Mouse (Mus musculus) forebrain, embryonic 14.5 days (tissue): ENCODE measurements around the gene Txk. TPM values are rescaled to one million over a fixed set of nuclear protein-coding genes. Genes with fewer than 3 reads are reported as not detected.

Experiments used
- ATAC-seq: fragments of 200-750 bp; cut with Nextera tagmentation; 2 replicates; pipeline ENCODE4 v1.8.0; 2017; ENCODE audit warnings: mild to moderate bottlenecking, moderate library complexity
- DNase-seq: peaks from one replicate; pipeline ENCODE4 v3.0.0-alpha.2; 2015; ENCODE audit warnings: low spot score
- H3K27ac ChIP-seq: fragments of 300-500 bp; sonication (generic); 2 replicates; pipeline ENCODE4 v1.5.1; 2014; ENCODE audit warnings: low read depth, mild to moderate bottlenecking, control low read depth, low read length, moderate library complexity
- H3K27me3 ChIP-seq: fragments of 300-500 bp; sonication (generic); replicated peaks from 2 replicates; pipeline ENCODE4 v1.6.1; 2014; ENCODE audit warnings: low read length, control low read depth, mixed read lengths; ENCODE audit not compliant: control insufficient read depth, insufficient read depth
- H3K36me3 ChIP-seq: fragments of 300-500 bp; sonication (generic); 2 replicates; pipeline ENCODE4 v1.6.1; 2014; ENCODE audit warnings: low read length, control low read depth; ENCODE audit not compliant: control insufficient read depth, insufficient read depth
- H3K4me1 ChIP-seq: fragments of 300-500 bp; sonication (generic); 2 replicates; pipeline ENCODE4 v1.6.1; 2014; ENCODE audit warnings: antibody characterized with exemption, low read length, control low read depth; ENCODE audit not compliant: control insufficient read depth, insufficient read depth
- H3K4me2 ChIP-seq: fragments of 300-500 bp; sonication (generic); 2 replicates; pipeline ENCODE4 v1.6.1; 2014; ENCODE audit warnings: mild to moderate bottlenecking, control low read depth, low read length
- H3K4me3 ChIP-seq: fragments of 300-500 bp; sonication (generic); 2 replicates; pipeline ENCODE4 v1.5.1; 2014; ENCODE audit warnings: low read depth, low read length, control low read depth
- H3K9ac ChIP-seq: fragments of 300-500 bp; sonication (generic); 2 replicates; pipeline ENCODE4 v1.6.1; 2014; ENCODE audit warnings: mild to moderate bottlenecking, low read length, control low read depth, moderate library complexity
- H3K9me3 ChIP-seq: fragments of 300-500 bp; sonication (generic); replicated peaks from 2 replicates; pipeline ENCODE4 v1.6.1; 2016; ENCODE audit warnings: low read length, control low read depth, mixed read lengths; ENCODE audit not compliant: control insufficient read depth
- WGBS: fragments of 180-500 bp; shearing (Covaris S2); extraction: QIAGEN DNeasy Blood & Tissue Kit; methylation state at CpG from one replicate; pipeline ENCODE4 v1.1.7; 2014; 5-methylcytosine and 5-hydroxymethylcytosine counted together
- polyA plus RNA-seq: library from polyadenylated mRNA; unstranded; fragments of >200 nt; fragmentation: Nextera tagmentation; extraction: Ambion mirVana; gene quantifications from 2 replicates; pipeline ENCODE4 v1.2.1, GENCODE M21; 2014

Txk gene
- polyA plus RNA-seq, 1 experiment from 2014 or later: not detected

GRCm38 (mm10) chr5:72710572-72711278 is 41.9 kb downstream of the Txk start:
- Histone ChIP-seq H3K27ac (no peak overlapping the region), H3K4me1 (no peaks in the 10 kb centered on the region), H3K27me3 (no peaks in the 10 kb centered on the region), H3K4me2 (no peak overlapping the region), H3K9me3 (no peaks in the 10 kb centered on the region), H3K36me3 (no peaks in the 10 kb centered on the region), H3K9ac (no peak overlapping the region), H3K4me3 (no peak overlapping the region)
- ATAC-seq (peak; percentile 46; the same call in 1 of the 2 replicates), DNase-seq (peak; percentile 84)
- WGBS: 33% methylated on average over 4 of the region's 4 CpGs

DNA sequence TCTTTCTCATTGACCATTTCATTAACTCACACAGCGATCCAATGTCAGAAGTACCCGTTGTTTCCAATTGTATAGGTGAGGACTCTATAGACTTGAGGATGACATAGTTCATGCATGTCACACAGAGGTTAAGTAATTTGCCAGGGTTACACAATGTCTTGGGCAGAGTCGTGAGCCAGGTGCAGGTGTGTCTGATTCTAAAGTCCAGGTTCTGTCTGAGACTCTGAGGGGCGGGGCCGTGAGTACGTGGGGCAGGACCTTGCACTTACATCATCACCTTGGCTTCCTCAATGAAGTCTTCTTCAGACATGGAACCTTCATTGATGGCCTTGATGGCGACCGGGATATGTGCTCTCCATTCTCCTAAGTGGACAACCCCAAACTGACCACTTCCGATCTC is 42.6 kb downstream of the Txk start:
- 93% methylated on average over 9 of the region's 9 CpGs for WGBS

GRCm38 (mm10) chr5:72709451-72709850 is 43.1 kb downstream of the Txk start:
- H3K4me2 ChIP-seq: no peak overlapping the region
- no peak for DNase-seq
- WGBS: 94% methylated on average over 13 of the region's 13 CpGs

More for the DNA sequence above, 42.6 kb downstream of the Txk start:
- H3K36me3 ChIP-seq: no peaks in the 10 kb centered on the region
- H3K9me3 ChIP-seq: no peaks in the 10 kb centered on the region
- no peaks in the 10 kb centered on the region for H3K4me1 ChIP-seq
- H3K27me3 ChIP-seq: no peaks in the 10 kb centered on the region
- H3K4me3 ChIP-seq: no peak overlapping the region
- no peak for ATAC-seq
- DNase-seq: no peak
- H3K27ac ChIP-seq: no peak overlapping the region
- no peak overlapping the region for H3K4me2 ChIP-seq
- H3K9ac ChIP-seq: no peak overlapping the region

DNA sequence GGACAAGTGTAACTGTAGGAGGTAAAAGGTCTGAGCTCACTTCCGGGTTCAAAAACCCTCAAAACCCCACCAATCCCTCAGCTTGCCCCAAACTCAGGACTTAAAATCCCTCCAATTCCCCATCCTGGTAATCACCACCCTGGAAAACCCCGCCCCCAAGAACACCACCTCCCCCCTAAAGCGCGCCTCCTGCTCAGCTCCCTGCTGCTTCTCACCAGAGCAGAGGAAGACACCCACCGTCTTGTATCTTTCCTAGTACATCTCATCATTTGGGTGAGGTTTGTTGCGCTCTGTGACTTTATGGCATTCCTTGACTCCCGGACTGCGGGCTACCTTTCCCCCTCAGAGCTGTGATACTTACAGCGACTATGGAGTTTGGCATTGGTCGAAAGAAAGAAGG is 45.9 kb downstream of the Txk start:
- 68% methylated on average over 10 of the region's 10 CpGs for WGBS
- H3K9me3 ChIP-seq: no peaks in the 10 kb centered on the region

More at GRCm38 (mm10) chr5:72709451-72709850, 43.1 kb downstream of the Txk start:
- Histone ChIP-seq H3K27ac (no peak overlapping the region), H3K27me3 (no peaks in the 10 kb centered on the region), H3K4me3 (no peak overlapping the region), H3K4me1 (no peaks in the 10 kb centered on the region), H3K9ac (no peak overlapping the region), H3K9me3 (no peaks in the 10 kb centered on the region), H3K36me3 (no peaks in the 10 kb centered on the region)
- ATAC-seq: no peak

DNA sequence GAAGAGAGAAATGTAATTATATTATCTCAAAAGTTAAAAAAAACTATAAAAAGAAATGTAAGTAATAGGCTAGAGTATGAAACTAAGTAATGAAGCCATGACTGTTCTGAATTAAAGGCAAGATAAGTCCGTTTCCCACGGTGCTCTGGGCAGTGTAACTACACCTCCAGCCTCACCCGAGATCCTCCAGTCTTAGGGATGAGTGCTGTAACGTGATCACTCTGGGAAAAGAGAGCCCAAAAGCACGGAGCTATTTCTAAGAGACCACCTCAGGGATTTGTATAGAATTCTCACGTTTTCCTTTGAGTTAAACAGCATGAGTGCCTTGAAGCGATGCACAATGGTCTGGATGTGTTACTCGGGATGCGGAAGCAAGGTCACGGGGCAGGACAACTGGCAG is 46.5 kb downstream of the Txk start:
- Histone ChIP-seq H3K4me2 (no peak overlapping the region), H3K27ac (no peak overlapping the region), H3K4me3 (no peak overlapping the region), H3K4me1 (no peaks in the 10 kb centered on the region), H3K36me3 (no peaks in the 10 kb centered on the region), H3K27me3 (no peaks in the 10 kb centered on the region), H3K9ac (no peak overlapping the region), H3K9me3 (no peaks in the 10 kb centered on the region)
- no peak for DNase-seq
- 45% methylated on average over 10 of the region's 10 CpGs for WGBS
- ATAC-seq: no peak

More for the DNA sequence above, 45.9 kb downstream of the Txk start:
- Histone ChIP-seq H3K27ac (no peak overlapping the region), H3K4me3 (no peak overlapping the region), H3K4me1 (no peaks in the 10 kb centered on the region), H3K9ac (no peak overlapping the region), H3K36me3 (no peaks in the 10 kb centered on the region), H3K4me2 (no peak overlapping the region), H3K27me3 (no peaks in the 10 kb centered on the region)
- DNase-seq (no peak), ATAC-seq (no peak)

DNA sequence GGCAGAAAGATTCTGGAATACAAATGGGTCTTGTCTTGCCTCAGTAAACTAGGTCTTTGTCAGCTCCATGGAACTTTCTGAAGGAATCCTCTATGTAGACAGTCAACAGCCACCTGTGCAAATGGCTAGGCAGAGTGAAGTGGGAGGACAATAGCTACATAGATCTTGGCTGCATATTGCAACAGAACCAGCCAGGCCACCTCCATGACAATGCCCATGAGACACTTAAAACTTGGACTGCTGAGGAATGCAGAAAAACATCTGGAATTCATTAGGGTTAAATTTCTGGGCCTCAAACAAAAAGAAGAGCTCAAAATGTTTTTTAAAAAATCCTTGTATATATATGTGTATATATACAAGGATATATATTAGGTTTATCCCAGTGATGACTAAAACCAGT is 50.4 kb downstream of the Txk start:
- H3K36me3 ChIP-seq: no peaks in the 10 kb centered on the region

GRCm38 (mm10) chr5:72699500-72699818 is 53.1 kb downstream of the Txk start:
- 14% methylated on average over 2 of the region's 2 CpGs for WGBS
- no peak overlapping the region for H3K27ac ChIP-seq
- H3K27me3 ChIP-seq: no peaks in the 10 kb centered on the region
- H3K4me3 ChIP-seq: no peak overlapping the region
- DNase-seq: peak; percentile 56
- no peak overlapping the region for H3K9ac ChIP-seq
- ATAC-seq: peak; percentile 10; the same call in 1 of the 2 replicates
- H3K36me3 ChIP-seq: no peaks in the 10 kb centered on the region
- no peak overlapping the region for H3K4me2 ChIP-seq
- no peaks in the 10 kb centered on the region for H3K9me3 ChIP-seq
- no peaks in the 10 kb centered on the region; the same call in 1 of the 2 replicates for H3K4me1 ChIP-seq

More for the DNA sequence above, 50.4 kb downstream of the Txk start:
- Histone ChIP-seq H3K4me1 (no peaks in the 10 kb centered on the region; the same call in 1 of the 2 replicates), H3K9ac (no peak overlapping the region), H3K9me3 (no peaks in the 10 kb centered on the region), H3K4me2 (no peak overlapping the region), H3K27ac (no peak overlapping the region), H3K27me3 (no peaks in the 10 kb centered on the region), H3K4me3 (no peak overlapping the region)
- ATAC-seq (no peak), DNase-seq (no peak)

GRCm38 (mm10) chr5:72698818-72699499 is 53.6 kb downstream of the Txk start:
- no peak overlapping the region for H3K27ac ChIP-seq
- H3K4me2 ChIP-seq: no peak overlapping the region
- H3K4me3 ChIP-seq: no peak overlapping the region
- ATAC-seq (peak; percentile 52; the same call in 1 of the 2 replicates), DNase-seq (no peak)
- no peaks in the 10 kb centered on the region for H3K9me3 ChIP-seq
- no peaks in the 10 kb centered on the region for H3K36me3 ChIP-seq
- H3K9ac ChIP-seq: no peak overlapping the region
- H3K27me3 ChIP-seq: no peaks in the 10 kb centered on the region
- WGBS: 56% methylated on average over 7 of the region's 7 CpGs
- no peaks in the 10 kb centered on the region; the same call in 1 of the 2 replicates for H3K4me1 ChIP-seq

- H3K4me3 ChIP-seq: no peak overlapping the region
- ATAC-seq (peak; percentile 66; the same call in 1 of the 2 replicates), DNase-seq (peak; percentile 80)
- no peaks in the 10 kb centered on the region for H3K27me3 ChIP-seq
- WGBS: 49% methylated on average over 3 of the region's 3 CpGs
- H3K4me2 ChIP-seq: no peak overlapping the region
- no peaks in the 10 kb centered on the region for H3K9me3 ChIP-seq
- no peak overlapping the region for H3K27ac ChIP-seq
- no peaks in the 10 kb centered on the region; the same call in 1 of the 2 replicates for H3K4me1 ChIP-seq
- H3K36me3 ChIP-seq: no peaks in the 10 kb centered on the region
- H3K9ac ChIP-seq: no peak overlapping the region
Observed at GRCm38 (mm10) chr5:72698343-72698742, 54.2 kb downstream of the Txk start.
